Mouse (Mus musculus) heart, adult 8-10 months (tissue): Measurements from ENCODE around the gene Sugp1. TPM values are rescaled to one million over a fixed set of nuclear protein-coding genes. Genes with fewer than 3 reads are reported as not detected.
A peak's percentile ranks its signal among the peaks of the same experiment; 100 is the strongest.
"Not testable (repeated sequence)": the region's sequence is repeated elsewhere in the genome, so short reads cannot be mapped to it uniquely, and the experiment has no call there.

Source experiments
- DNase-seq: peaks from one replicate; pipeline ENCODE4 v3.0.0; 2022; ENCODE audit warnings: low spot score
- total RNA-seq, 4 experiments: library from RNA; stranded (reverse); gene quantifications; 2 replicates each; pipeline ENCODE4 v1.2.4; 2022

The Sugp1 gene
- total RNA-seq: 10 to 100 TPM; 17.0 to 21.6 (median 19.1) TPM

- peak; percentile 95 for DNase-seq
Observed at GRCm38 (mm10) chr8:70042583-70043455, at the start of gene Sugp1, which contains the start of gene Mau2. TSS of gene Sugp1 (plus strand) at chr8:70042813. TSS of gene Mau2 (minus strand) at chr8:70042734.

DNA sequence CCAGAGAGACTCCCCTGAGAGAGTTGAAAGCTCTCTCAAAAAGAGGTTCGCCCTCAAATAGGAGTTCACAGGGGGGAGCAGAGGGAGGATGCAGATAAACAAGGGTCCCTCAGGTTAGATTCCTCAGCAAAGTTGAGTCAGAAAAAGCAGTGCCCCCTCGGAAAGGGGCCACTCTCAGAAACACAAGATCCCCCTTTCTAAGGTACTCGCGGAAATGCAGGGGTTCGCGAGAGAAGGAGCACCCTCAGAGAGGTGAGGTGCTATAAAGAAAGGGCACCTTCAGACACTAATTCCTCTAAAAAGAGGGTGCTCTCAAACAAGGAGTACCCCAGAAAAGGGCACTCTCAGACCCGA is 47.2 kb upstream of the Sugp1 start:
- no peak for DNase-seq

- DNase-seq: peak; percentile 100
Observed at GRCm38 (mm10) chr8:69995776-69996588, 46.6 kb upstream of the Sugp1 start, which contains the start of gene Gatad2a. TSS of gene Gatad2a (minus strand) at chr8:69996384.

DNA sequence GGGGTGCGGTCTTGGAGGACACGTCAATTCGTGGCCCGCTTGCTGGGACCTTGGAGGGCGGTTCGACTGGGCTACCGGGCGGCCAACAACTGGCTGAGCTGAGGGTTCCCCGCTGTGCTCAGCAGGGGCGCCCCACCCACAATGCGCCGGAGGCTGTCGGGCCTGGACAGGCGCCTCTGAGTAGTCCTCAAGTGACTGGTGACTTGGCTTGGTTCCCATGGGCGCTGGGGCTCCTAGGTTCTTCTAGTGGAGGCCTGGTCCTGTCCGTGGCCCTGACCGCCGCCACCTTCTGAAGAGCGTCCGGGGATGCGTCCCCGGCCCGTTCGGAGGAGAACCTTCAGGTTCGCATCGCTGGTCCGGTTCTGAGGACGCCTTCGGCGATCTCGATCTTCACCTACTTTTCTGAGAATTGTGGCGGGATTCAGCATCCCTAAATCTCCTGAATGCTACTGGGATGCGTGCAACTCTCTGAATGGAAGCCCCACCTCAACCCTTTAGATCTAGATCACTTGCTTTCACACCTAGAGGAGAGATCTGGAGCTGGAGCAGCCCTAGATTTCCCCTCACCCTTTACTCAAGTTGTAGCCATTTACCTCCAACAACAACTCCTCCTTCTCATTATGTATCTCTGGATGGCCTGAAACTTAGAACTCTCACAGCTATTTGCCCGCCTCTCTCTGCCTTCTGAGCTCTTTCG is 45.9 kb upstream of the Sugp1 start:
- no peak for DNase-seq

- DNase-seq: no peak
Observed at GRCm38 (mm10) chr8:69998706-69999105, 43.9 kb upstream of the Sugp1 start.

DNA sequence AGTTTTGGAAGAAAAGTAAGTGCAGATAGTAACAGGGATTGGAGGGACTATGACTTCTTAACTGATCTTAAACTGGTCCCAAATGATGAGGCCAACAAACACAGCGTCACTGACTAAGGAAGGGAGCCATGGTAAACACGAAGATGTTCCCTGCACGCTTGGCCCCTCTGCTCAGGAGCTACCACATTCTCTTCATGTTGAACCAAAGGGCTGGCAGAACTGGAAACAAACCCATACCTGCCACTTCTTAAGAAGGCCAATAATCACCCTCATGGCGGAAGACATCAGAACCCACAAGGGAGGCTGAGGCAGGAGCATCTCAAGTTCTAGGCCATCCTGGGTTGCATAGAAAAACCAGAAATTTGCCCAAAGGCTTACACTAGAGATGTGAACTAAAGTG is 43.4 kb upstream of the Sugp1 start:
- DNase-seq: no peak

- DNase-seq: no peak
Observed at GRCm38 (mm10) chr8:70000226-70000625, 42.4 kb upstream of the Sugp1 start.

GRCm38 (mm10) chr8:70001176-70001891 is 41.3 kb upstream of the Sugp1 start:
- peak; percentile 71 for DNase-seq

DNA sequence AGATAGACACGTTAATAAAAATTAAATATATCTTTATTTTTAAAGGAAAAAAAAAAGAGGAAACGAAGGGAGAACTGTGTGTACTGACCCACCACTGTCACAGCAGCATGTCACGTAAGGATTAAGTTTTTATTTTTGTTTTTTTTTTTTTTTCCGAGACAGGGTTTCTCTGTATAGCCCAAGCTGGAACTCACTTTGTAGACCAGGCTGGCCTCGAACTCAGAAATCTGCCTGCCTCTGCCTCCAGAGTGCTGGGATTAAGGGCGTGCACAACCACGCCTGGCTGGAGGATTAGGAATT is 40.8 kb upstream of the Sugp1 start:
- DNase-seq: not testable (repeated sequence)

GRCm38 (mm10) chr8:70003204-70003657 is 39.4 kb upstream of the Sugp1 start:
- no peak for DNase-seq

- no peak for DNase-seq
Observed at GRCm38 (mm10) chr8:70004345-70004744, 38.3 kb upstream of the Sugp1 start.

DNA sequence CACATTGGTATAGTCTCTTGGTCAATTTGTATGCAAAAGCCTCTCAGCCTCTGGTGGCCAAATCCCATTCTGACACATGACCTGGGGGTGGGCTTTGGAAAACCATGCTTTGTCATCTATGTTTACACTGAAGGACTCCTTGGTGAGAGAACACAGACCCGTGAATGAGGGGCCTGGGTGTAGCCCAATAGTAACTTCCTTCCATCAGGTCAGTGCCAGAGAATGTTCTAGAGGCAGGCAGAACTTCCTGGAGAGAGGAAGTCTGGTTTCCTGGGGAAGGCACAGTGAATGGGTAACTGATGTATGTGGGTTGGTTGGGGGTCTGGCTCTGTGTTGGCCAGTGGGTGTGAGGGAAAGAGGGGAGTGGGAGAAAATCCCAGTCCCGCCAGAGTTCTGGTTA is 37.4 kb upstream of the Sugp1 start:
- DNase-seq: peak; percentile 71

- DNase-seq: not testable (repeated sequence)
Observed at GRCm38 (mm10) chr8:70010796-70011195, 31.8 kb upstream of the Sugp1 start.

GRCm38 (mm10) chr8:70012350-70012749 is 30.3 kb upstream of the Sugp1 start:
- DNase-seq: no peak

- DNase-seq: no peak
Observed at GRCm38 (mm10) chr8:70012763-70013162, 29.9 kb upstream of the Sugp1 start.

DNA sequence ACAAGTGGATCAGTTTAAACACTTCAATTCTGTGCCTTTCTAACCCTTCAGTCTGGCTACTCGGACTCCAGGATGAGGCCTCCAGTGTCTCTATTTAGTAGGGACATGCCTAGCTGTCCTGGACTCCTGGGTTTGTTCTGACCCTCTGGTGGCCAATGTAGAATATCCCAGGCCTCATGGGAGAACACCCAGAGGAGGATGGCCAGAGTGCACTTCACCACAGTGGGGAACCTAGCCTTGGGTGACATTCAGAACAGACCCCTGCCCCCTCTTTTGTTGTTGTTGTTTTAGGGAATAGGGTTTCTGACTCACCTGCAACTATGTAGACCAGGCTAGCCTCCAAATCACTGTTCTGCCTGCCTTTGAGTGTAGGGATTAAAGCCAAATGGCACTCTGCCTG is 27.6 kb upstream of the Sugp1 start:
- no peak for DNase-seq

DNA sequence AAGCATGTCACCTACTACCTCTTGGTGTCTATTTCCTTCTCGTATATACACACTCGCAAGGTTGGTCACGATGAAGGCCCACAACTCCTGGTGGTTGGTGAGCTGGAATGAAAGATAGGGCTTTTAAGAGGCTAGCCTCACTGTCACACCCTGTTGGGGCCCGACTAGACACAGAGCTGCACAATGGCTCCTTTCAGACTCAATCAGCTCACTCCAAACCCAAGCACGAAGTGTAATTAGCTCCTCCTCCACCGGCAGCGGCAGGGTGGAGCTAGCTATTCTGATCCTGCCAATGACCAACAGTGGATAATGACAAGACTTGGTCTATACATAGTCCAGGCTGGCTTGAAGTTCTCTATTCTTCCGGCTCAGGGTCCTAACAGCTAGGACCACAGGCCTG is 19.0 kb upstream of the Sugp1 start:
- DNase-seq: no peak

DNA sequence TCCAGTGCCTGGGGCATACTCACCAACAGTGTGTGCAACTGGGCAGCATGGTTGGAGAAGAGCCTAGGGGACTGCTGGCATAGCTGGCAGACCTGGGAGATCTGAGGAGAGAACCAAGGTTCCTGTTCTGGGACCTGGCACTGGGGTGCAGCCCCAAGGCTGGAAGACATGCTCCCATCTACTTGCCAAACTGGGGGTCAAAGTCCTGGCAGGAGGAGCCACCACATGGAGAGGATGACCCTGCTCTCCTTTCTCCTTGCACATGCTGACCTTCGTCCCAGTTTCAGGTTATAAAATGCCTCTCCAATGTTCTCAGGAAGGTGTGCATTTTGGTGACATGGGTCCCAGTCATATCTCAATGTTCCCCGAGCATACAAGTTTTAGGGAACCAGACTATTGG is 16.5 kb upstream of the Sugp1 start:
- DNase-seq: no peak

- DNase-seq: peak; percentile 13
Observed at GRCm38 (mm10) chr8:70030255-70030654, 12.4 kb upstream of the Sugp1 start.

GRCm38 (mm10) chr8:70037994-70038393 is 4.6 kb upstream of the Sugp1 start:
- DNase-seq: no peak

- DNase-seq: no peak
Observed at GRCm38 (mm10) chr8:70041885-70042546, 597 bp upstream of the Sugp1 start.
